Mouse (Mus musculus) lung, adult 18-20 months (tissue): ENCODE measurements around the gene Crabp2.

Experiments used
- DNase-seq, 2 experiments: peaks; one replicate each; pipeline ENCODE4 v3.0.0; 2022; ENCODE audit warnings: mixed read lengths in 2 of 2

Gene Crabp2

DNA sequence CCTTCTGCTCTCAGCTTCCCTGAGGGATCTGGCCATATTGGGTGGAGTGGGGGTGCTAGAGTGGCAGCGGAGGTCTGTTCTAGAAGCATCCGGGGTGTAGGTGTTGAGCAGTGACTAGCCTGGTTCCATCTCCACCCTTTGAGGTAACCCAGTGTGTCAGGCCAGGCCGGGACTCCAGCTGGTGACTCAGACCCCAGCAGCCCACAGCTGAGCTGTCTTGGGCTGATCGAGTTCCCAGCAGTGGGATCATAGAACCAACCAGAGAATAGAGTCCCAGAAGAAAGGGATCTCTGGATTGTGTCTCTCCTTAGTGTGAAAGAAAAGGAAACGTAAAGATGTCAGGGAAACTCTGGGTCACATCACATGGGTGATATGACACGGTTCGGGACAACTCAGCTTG is 10.9 kb downstream of the Crabp2 start:
- no peak for DNase-seq

DNA sequence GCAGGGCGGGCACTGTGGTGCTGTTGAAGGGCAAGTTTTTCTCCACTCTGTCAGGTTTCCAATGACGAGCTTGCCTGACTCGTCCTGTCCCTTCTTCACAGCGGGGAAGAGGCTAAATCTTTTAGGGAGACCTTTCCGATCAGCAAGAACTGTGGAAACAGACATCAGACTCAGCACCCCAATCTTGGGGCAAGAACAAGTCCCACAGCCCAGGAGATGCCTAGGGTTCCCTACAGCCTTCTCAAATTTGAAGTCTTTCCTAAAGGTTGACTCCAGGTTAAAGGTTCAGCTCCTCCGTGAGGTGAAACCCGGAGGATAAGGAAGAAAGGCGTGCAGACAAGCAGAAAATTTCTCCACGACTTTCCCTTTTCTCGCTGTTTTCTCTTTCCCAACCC is 11.7 kb downstream of the Crabp2 start:
- no peak for DNase-seq

DNA sequence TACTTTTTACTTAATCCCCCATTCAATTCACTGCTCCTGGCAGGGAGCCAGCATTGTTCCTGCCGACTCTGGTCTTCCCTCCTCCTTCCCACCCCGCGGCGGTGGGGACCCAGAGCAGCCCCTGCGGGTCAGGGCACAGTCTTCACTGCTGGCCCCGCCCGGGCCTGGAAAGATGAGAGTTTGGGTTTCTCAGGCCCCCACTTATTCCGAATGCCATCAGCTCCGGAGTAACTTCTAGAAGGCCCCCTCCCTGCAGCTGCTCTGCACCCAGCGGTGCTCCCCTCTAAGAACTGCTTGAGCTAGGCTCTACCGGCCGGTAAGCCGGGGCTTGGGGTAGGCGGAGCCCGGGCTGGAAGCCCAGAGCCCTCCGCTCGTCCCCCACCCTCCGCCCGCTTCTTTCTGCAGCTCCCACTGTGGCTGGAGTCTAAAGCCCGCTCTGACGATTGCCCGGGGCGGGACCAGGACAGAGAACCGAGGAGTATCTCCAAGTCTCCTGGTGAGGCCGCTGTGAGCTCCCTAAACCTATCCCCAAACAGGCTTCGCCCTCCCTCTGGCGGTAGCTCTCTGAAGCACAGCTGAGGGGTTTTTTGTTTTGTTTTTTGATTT is 12.2 kb downstream of the Crabp2 start:
- peak; percentile 87 to 91 for DNase-seq

DNA sequence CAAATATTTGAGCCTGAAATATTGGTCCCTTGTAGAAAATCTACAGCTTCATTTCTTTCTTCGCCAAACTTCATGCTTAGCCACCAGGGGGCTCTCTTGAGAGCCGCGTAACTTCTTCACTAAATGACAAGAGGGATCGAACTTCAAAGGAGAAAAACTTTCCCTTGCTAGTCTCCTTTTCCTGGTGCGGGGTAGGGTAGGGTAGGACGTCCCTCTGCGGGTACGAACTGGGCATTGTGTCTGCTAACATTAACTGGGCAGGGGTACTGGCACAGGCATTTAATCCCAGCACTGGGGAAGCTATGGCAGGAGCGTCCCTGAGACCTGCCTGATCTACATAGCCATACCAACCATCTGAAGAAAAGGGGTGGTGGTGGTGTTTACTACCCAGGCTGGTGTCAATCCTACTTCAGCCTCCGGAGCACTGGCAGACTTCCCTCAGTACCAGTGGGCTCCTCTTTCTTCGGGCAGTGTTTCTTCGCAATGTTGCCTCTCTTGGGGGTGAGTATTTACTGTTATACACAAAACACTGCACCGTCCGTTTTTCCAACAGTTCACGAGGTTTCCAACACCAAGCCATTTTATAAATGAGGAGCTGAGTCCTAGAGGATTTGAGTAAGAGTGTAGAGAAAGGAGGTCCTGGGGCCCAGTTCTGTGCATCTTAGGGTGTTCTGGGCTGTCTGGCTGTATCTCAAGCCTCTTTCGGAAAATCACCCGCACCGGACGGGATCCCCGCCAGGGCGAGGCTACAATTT is 21.9 kb downstream of the Crabp2 start:
- DNase-seq: peak; percentile 40 to 62

DNA sequence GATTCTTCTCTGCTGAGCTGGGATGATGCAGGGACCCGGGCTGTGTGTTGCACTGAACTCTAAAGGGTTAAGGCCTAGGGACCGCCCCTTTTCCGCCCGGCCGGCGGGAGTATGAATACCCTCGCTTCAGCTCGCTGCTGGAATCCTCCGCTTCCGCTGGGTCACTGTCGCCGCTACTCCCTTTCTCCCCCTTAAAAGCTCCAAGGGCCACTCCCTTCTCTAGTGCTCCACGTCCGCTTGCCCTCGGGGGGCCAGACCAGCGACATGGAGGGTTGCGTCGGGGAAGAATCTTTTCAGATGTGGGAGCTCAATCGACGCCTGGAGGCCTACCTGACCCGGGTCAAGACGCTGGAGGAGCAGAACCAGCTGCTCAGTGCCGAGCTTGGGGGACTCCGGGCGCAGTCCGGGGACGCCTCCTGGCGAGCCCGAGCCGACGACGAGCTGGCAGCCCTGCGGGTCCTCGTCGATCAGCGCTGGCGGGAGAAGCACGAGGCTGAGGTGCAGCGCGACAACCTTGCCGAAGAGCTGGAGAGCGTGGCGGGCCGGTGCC is 22.5 kb downstream of the Crabp2 start, which contains the start of gene Nes:
Nes (plus strand) TSS at position 140 of the 550 bp plus-strand sequence.
- DNase-seq: peak; percentile 73 to 78

DNA sequence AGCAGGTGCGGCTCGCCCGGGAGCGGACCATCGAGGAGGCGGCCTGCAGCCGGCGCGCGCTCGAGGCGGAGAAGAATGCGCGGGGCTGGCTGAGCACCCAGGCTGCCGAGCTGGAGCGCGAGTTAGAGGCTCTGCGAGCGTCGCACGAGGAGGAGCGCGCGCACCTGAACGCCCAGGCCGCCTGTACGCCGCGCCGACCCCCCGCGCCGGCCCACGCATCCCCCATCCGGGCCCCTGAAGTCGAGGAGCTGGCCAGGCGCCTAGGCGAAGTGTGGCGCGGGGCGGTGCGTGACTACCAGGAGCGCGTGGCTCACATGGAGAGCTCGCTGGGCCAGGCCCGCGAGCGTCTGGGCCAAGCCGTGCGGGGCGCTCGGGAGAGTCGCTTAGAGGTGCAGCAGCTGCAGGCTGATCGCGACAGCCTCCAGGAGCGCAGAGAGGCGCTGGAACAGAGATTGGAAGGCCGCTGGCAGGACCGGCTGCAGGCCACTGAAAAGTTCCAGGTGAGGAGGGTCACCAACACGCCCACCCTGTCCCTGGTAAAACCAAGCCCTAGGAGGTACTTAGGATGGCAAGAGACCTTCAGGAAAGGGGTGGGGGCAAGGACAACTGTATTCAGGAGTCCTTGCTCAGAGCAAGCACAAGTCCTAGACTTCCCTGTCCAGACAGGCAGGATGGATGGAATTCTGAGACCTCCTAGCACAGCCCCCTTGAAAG is 23.2 kb downstream of the Crabp2 start:
- no peak for DNase-seq

DNA sequence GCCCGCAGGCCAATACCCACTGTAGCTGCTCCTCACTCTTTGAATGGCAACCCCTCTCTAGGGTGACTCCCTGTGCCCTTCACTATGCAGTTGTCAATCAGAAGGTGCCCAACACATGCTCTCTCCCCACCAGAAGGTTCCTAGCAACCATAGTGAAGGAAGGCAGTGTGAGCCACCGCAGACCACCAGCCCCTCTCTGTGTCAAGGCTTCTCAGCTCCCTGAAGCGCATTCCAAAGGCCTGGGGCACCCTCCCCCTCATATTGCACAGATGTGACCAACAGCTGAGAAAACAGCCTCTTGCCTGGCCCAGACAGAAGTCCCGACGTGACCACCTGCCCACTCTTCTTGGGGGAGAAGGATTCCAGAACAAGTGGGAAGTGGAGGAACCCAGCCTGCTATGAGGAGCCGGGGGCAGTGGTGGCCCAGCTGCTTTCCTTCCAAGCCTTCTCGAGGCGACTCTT is 23.8 kb downstream of the Crabp2 start:
- no peak for DNase-seq

DNA sequence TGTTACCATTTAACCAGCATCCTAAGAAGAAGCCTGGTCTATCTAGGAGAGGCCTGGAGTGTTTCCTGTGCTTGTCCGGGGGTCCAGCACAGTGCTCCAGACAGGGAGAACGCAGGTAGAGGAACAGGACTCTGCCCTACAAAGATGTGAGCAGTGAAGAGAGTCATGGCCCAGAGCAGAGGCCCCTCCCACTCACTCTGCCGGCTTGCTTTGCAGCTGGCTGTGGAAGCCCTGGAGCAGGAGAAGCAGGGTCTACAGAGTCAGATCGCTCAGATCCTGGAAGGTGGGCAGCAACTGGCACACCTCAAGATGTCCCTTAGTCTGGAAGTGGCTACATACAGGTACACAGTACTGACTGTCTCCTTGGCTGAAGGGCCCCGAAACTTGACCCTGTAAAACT is 24.3 kb downstream of the Crabp2 start:
- no peak for DNase-seq

DNA sequence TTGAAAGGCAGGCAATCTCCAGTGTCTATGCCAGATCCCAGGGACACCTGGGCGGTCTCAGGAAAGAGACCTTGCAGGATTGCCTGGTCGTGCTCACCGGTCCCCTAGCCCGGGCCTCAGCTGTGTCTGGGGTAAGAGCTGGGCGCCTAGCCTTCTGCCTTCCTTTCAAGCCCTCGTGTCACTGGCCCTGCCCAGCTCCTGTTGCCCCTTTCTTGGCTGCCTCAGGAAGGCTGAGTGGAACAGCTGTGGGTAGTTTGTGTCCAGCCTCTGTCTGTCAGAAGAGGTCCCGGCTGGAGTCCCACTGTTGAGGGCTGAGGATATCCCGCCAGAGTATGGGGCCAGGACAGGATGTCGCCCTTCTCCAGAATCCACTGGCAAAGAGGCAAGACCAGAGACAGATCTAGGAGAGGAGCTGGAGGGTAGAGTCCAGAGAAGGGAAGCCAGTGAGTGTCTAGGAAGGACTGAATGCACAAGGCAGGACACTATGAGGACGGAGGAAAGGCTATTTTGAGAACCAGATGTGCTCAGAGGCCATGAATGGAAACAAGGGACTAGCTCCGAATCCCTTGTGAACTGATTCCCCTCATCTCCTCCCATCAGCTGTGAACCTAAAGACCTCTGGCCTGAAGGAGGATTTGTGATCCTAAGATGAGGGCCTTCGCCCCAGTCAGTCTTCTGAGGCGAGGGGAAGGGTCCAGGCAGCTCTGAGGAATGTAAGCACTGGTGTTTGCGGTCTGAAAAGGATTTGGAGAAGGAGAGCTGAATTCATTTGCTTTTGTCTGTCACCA is 25.3 kb downstream of the Crabp2 start:
- no peak for DNase-seq

DNA sequence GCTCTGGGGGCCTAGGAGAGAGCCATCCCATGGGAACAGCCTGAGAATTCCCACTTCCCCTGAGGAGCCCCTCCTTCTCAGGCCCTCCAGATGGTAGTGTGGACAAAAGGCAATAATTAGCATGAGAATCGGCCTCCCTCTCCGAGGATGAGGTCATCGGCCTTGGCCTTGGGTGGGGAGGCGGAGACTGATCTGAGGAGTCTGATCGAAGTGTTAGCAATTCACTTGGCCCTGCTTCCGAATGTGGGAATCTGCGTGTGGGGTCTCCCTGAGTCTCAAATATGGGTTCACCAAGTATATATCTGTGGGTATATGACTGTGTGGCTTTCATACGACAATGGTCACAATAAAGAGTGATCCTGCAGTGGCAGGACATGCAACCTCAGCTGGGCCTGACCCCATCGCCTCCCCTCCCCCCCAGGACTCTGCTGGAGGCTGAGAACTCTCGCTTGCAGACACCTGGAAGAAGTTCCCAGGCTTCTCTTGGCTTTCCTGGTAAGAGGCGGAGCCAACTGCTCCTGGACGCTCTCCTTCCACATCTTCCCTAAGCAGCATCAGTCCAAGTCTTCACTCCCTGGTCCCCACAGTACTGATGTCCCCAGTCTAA is 26.0 kb downstream of the Crabp2 start:
- DNase-seq: peak in 1 of 2 experiments; percentile 52

DNA sequence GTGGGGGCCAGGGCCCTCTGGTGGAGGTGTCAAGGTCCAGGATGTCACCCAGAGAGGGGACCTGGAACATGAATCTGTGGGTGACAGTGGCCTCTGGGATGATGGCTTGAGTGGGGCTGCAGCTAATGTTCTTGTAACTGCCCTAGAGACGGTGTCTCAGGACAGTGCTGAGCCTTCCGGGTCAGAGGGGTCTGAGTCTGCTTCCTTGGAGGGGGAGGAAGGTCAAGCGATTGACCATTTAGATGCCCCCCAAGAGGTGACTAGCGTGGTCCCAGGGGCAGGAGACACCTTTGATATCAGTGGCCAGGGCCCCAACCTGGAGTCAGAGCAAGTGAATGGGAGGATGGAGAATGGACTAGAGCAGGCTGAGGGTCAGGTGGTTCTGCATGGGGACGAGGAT is 31.0 kb downstream of the Crabp2 start:
- DNase-seq: no peak

DNA sequence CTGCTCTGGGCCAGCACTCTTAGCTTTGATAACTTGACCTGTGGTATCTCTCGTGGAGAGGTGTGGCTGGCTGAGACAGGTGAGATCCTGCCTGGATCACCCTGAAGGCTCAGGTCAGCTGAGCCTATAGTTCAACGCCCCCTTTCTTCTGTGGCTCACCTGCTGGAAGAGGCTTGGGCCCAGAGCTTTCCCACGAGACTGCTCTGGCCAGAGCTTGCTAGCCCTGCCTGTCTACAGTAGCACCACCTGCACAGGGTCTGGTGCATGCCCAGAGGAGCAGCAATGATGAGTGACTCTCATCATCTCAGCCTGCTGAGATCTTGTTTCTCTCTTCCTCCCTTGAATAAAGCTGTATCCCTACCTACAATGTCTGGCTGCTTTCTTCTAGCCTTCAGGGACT is 31.6 kb downstream of the Crabp2 start:
- no peak for DNase-seq

DNA sequence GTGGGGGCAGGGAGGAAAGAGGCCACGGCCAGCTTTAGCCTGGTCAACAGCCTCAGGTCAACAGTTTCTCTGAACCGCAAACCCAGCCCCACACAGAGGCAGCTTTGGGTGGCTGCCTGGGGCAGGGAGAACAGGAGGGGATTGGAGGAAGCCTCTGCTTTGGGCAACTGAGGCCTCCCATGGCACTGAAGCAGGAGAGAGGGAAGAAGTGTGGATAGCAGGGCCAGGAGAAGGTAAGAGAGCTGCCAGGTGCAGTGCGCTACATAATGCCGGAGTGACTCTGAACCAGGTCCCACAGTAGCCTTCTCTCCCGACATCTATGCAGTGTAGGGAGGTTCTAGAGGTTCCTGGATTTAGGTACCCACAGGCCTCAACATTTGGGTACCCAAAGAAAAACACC is 32.3 kb downstream of the Crabp2 start:
- no peak for DNase-seq

DNA sequence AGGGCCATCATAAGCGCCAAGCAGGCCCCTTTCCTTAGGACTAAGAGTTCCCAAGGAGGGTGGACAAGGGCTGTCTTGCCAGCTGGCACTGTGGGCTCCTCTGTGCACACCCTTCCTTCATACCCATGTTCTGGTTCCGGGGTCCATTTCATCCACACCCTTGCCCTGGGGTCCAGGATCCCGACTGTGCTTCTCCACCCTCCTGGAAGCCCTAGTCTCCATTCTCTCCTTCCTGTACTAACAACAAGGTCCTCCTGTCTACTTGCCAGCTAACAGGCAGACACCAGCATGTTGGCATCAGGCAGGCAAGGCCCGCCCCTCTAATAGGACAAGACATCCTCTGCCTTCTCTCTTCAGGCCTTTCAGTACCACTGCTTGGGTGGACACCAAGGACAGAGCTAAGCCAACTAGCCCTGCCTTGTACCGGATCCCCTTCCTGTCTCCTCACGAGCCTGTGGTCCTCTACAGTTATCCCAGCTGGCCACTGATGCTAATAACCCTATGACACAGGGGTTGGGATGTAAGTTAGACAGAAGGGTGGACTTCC is 32.8 kb downstream of the Crabp2 start:
- DNase-seq: peak in 1 of 2 experiments; percentile 56

DNA sequence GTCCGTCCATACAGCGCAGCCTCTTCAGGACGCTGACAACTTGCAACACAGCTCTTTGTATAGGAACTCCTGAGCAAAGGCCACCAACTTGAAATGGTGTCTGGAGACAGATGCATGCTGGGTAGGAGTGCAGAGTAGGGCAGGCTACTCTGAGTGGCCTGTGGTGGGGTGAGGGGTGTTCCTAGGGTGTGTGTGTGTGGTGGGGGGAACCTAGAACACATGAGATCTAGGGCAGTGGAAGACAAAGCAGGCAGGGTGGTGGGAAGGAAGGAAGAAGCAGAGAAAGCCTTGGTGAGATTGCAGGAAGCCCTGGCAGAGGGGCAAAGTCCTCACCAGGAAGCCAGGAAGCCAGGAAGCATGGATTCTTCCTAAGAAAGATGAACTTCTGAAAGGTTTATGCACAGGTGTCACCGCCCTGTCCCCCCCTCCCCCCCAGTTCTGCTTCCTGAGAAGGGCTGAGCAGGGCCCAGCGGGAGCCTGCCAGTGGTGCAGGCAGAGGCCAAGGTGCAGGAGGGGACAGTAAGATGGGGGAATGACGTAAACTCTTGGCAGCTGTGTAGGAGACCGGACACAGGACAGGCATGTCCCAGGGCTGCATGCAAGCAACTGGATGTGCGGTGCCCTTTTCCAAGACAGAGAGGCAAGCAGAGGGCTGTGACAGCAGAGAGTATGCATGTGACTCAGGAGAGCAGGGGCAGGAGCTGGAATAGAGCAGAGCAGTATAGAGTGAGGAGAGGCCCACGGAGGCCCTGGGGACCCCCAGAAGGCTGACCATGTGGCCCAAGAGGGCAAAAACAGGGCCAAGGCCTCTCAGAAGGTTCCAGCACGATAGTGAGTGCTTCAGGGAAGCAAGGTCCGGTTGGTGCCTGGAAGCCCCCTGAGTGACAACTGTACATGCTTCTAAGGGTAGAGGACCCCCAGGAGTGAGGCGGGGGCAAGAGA is 33.7 kb downstream of the Crabp2 start:
- peak; percentile 65 to 80 for DNase-seq

DNA sequence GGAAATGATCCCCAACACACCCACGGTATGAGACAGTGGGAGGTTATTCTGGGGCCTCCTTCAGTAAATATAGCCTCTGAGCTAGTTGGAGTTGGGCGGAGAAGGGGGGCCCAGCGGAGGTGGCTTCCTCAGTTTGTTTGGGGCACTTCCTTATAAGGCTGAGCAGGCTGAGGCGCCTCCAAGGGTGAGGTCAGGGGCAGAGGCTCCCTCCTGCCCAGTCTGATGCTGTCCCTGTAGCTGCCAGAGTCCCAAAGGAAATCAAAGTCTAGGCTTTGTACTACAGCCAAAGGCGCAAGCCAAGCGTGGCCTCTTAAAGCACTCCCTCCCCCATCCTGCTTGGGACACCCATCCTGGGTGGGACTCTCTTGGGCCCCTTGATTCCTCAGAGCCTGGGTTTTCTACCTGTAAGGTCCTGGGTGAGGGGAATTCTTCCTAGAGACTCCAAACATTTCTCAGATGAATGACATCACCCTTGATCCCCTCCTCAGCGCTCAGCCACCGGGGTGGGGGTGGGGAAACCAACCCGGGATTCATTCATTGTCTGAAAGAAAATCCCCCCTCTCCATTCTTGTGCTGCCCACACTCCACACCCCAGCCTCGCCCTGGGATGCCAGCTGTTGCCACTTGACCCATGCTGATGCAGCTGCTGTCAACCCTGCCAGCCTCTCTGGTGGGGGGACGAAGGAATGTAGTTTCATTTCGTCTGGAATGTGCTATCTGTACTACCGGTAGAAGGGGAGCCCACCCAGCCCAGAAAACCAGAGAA is 34.6 kb downstream of the Crabp2 start:
- peak; percentile 83 to 86 for DNase-seq

DNA sequence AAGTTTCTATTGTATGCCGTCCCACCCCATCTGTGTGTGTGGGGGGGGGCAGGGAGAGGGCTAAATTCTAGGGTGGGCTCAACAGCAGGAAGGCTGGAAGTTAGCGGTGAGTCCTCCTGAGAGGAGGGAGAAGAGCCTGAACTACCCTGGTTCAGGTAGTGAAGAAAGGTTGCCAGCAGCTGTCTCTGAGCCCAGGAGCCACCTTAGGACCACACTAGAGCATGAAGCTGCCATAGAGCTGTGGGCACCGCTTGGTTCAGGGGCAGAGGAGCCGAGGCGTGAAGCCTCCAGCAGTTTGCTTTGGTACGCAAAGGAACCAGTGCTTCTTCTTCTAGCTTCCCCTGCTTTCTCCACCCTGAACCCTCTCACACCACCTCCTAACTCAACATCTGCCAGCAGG is 35.2 kb downstream of the Crabp2 start:
- no peak for DNase-seq

DNA sequence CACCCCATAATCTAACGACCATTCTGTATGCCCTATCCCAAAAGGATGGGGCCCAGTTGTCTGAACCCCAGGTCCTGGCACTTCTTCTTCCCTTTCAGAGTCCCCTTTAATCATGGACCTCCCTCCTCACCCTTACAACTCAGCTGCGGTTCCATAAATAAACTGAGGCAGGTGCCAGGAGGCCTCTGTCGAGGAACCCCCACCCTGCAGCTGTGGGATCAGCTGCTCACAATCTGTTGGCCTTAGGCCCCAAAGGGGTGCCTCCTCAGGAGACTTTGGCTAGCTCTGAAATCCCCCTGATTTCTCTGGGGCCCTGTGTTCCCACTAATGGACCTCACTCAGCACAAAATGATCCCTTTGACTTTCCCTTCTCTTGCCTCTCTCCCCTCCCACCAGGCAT is 35.6 kb downstream of the Crabp2 start:
- no peak for DNase-seq

DNA sequence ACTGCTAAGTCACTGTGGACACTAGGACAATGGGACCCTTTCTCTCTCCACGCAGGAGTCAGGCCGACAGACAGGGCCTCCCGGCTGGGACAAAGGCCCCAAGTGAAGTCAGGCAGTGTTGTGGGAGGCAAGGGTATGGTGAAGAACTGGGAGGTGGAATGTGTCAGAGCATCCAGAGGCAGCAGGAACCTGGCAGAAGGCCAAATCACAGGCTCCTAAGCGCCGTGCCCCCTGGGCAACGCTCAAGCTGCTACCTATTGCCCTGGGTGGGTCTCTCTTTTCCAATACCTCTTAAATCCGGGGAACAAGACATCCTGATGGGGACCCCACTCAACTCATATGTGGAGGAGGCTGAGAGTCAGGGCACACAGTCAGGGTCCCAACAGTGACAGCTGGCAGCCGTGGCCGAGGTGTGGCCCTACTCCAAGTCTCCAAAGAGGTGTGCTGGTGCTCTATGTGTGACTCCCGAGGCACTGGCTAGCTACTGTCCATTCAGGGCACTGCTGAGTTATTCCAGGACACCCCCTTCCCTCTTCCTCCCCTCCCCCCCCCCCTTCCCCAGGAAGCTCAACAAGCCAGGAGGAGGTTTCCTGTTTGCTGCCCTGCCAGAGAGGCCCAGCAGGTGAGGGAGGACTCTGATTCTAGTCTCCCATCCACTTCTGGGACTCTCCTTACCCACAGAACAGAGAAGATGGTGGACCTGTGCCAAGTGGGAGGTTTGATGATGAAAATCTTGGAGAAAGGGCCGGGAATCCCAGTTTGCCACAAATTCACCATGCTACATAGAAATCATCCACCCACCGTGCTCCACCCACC is 37.2 kb downstream of the Crabp2 start:
- DNase-seq: no peak
